Mouse (Mus musculus): Measurements from ENCODE around the gene Ccl1. TPM values are rescaled to one million over a fixed set of nuclear protein-coding genes. Genes with fewer than 3 reads are reported as not detected.

The Ccl1 gene
- polyA plus RNA-seq, 1 experiment from 2014 or later: not detected

Other genes starting within 250 kb of the Ccl1 start
- gene Ccl11, start 247.9 kb downstream of the Ccl1 start, polyA plus RNA-seq (2014; fragmentation: Nextera tagmentation; extraction: Ambion mirVana): 9.7 and 10.4 TPM in 2 replicates
- gene Ccl12, start 203.8 kb downstream of the Ccl1 start, polyA plus RNA-seq (2014; fragmentation: Nextera tagmentation; extraction: Ambion mirVana): 0.51 and 1.7 TPM in 2 replicates
- gene Ccl8, start 190.5 kb downstream of the Ccl1 start, polyA plus RNA-seq (2014; fragmentation: Nextera tagmentation; extraction: Ambion mirVana): not detected in 2 replicates
- 0.29 and 0.37 TPM in 2 replicates for gene Tmem132e, start 83.2 kb upstream of the Ccl1 start, polyA plus RNA-seq (2014; fragmentation: Nextera tagmentation; extraction: Ambion mirVana)